Mouse (Mus musculus): ENCODE measurements around the gene Fgf14. TPM values are rescaled to one million over a fixed set of nuclear protein-coding genes. Genes with fewer than 3 reads are reported as not detected.
"Not testable (repeated sequence)": the region's sequence is repeated elsewhere in the genome, so short reads cannot be mapped to it uniquely, and the experiment has no call there.

The Fgf14 gene
- total and polyA plus RNA-seq, 3 experiments = 0.11 TPM; not detected in 2

GRCm38 (mm10) chr14:124107205-124107873 lies 569.6 kb downstream of the Fgf14 start:
- Histone ChIP-seq H3K4me3 (ENCODE audit: low read depth, low read length) (no peak overlapping the region), H3K27me3 (ENCODE audit: insufficient read depth, low read length) (no peaks in the 10 kb centered on the region), H3K9me3 (replicated peaks) (no peaks in the 10 kb centered on the region), H3K36me3 (replicated peaks) (no peaks in the 10 kb centered on the region), H3K4me1 (ENCODE audit: insufficient read depth, low read depth, low read length) (no peaks in the 10 kb centered on the region)
- TF ChIP-seq GATA2 (IDR thresholded peaks at IDR 0.05; ENCODE audit: borderline replicate concordance, low read depth, low read length) (no peak), GATA1 (IDR thresholded peaks at IDR 0.05; ENCODE audit: borderline replicate concordance, low read length) (no peak), TAL1 (conservative IDR thresholded peaks at IDR 0.05; ENCODE audit: low read depth, low read length) (no peak), CTCF (IDR thresholded peaks at IDR 0.05; ENCODE audit: low read depth, low read length) (no peak), POLR2AphosphoS5 (IDR thresholded peaks at IDR 0.05; ENCODE audit: insufficient replicate concordance, low read depth, low read length) (no peak)
- DNase-seq (ENCODE audit: low spot score) (no peak), ATAC-seq (ENCODE audit: extremely low read depth, insufficient number of reproducible peaks, low FRiP score, poor library complexity, severe bottlenecking) (no peak)

- Histone ChIP-seq H3K4me1 (ENCODE audit: insufficient read depth, low read depth, low read length) (no peaks in the 10 kb centered on the region), H3K9me3 (replicated peaks) (no peaks in the 10 kb centered on the region; the same call in 1 of the 2 replicates), H3K36me3 (replicated peaks) (no peaks in the 10 kb centered on the region), H3K4me3 (ENCODE audit: low read depth, low read length) (no peak overlapping the region), H3K27me3 (ENCODE audit: insufficient read depth, low read length) (no peaks in the 10 kb centered on the region)
- ATAC-seq (ENCODE audit: extremely low read depth, insufficient number of reproducible peaks, low FRiP score, poor library complexity, severe bottlenecking) (no peak), DNase-seq (ENCODE audit: low spot score) (no peak)
- TF ChIP-seq CTCF (IDR thresholded peaks at IDR 0.05; ENCODE audit: low read depth, low read length) = no peak
- TF ChIP-seq POLR2AphosphoS5 (IDR thresholded peaks at IDR 0.05; ENCODE audit: insufficient replicate concordance, low read depth, low read length) = no peak
- no peak for TF ChIP-seq GATA2 (IDR thresholded peaks at IDR 0.05; ENCODE audit: borderline replicate concordance, low read depth, low read length)
- TF ChIP-seq GATA1 (IDR thresholded peaks at IDR 0.05; ENCODE audit: borderline replicate concordance, low read length) = no peak
- no peak for TF ChIP-seq TAL1 (conservative IDR thresholded peaks at IDR 0.05; ENCODE audit: low read depth, low read length)
Measured at GRCm38 (mm10) chr14:124083126-124083525, 593.8 kb downstream of the Fgf14 start.

- Histone ChIP-seq H3K36me3 (replicated peaks) (no peaks in the 10 kb centered on the region), H3K4me3 (ENCODE audit: low read depth, low read length) (no peak overlapping the region), H3K4me1 (ENCODE audit: insufficient read depth, low read depth, low read length) (no peaks in the 10 kb centered on the region), H3K9me3 (replicated peaks) (no peaks in the 10 kb centered on the region), H3K27me3 (ENCODE audit: insufficient read depth, low read length) (no peaks in the 10 kb centered on the region)
- ATAC-seq (ENCODE audit: extremely low read depth, insufficient number of reproducible peaks, low FRiP score, poor library complexity, severe bottlenecking) (no peak), DNase-seq (ENCODE audit: low spot score) (no peak)
- TF ChIP-seq CTCF (IDR thresholded peaks at IDR 0.05; ENCODE audit: low read depth, low read length) (no peak), GATA1 (IDR thresholded peaks at IDR 0.05; ENCODE audit: borderline replicate concordance, low read length) (no peak), POLR2AphosphoS5 (IDR thresholded peaks at IDR 0.05; ENCODE audit: insufficient replicate concordance, low read depth, low read length) (no peak), TAL1 (conservative IDR thresholded peaks at IDR 0.05; ENCODE audit: low read depth, low read length) (no peak), GATA2 (IDR thresholded peaks at IDR 0.05; ENCODE audit: borderline replicate concordance, low read depth, low read length) (no peak)
Measured at GRCm38 (mm10) chr14:124044016-124044415, 632.9 kb downstream of the Fgf14 start.

GRCm38 (mm10) chr14:124040651-124041050 lies 636.3 kb downstream of the Fgf14 start:
- no peak for ATAC-seq (ENCODE audit: extremely low read depth, insufficient number of reproducible peaks, low FRiP score, poor library complexity, severe bottlenecking)
- Histone ChIP-seq H3K4me3 (ENCODE audit: low read depth, low read length) (no peak overlapping the region), H3K4me1 (ENCODE audit: insufficient read depth, low read depth, low read length) (no peaks in the 10 kb centered on the region), H3K36me3 (replicated peaks) (no peaks in the 10 kb centered on the region), H3K9me3 (replicated peaks) (no peaks in the 10 kb centered on the region), H3K27me3 (ENCODE audit: insufficient read depth, low read length) (no peaks in the 10 kb centered on the region)
- DNase-seq (ENCODE audit: low spot score) = no peak
- TF ChIP-seq POLR2AphosphoS5 (IDR thresholded peaks at IDR 0.05; ENCODE audit: insufficient replicate concordance, low read depth, low read length) (no peak), TAL1 (conservative IDR thresholded peaks at IDR 0.05; ENCODE audit: low read depth, low read length) (no peak)

GRCm38 (mm10) chr14:124037434-124037833 lies 639.5 kb downstream of the Fgf14 start:
- TF ChIP-seq CTCF (IDR thresholded peaks at IDR 0.05; ENCODE audit: low read depth, low read length) = no peak
- TF ChIP-seq POLR2AphosphoS5 (IDR thresholded peaks at IDR 0.05; ENCODE audit: insufficient replicate concordance, low read depth, low read length) = no peak
- no peaks in the 10 kb centered on the region for H3K36me3 ChIP-seq (replicated peaks)

GRCm38 (mm10) chr14:124036575-124037205 lies 640.2 kb downstream of the Fgf14 start:
- no peak for ATAC-seq (ENCODE audit: extremely low read depth, insufficient number of reproducible peaks, low FRiP score, poor library complexity, severe bottlenecking)
- no peak for TF ChIP-seq GATA2 (IDR thresholded peaks at IDR 0.05; ENCODE audit: borderline replicate concordance, low read depth, low read length)
- TF ChIP-seq POLR2AphosphoS5 (IDR thresholded peaks at IDR 0.05; ENCODE audit: insufficient replicate concordance, low read depth, low read length) = no peak
- Histone ChIP-seq H3K9me3 (replicated peaks) (no peaks in the 10 kb centered on the region), H3K36me3 (replicated peaks) (no peaks in the 10 kb centered on the region), H3K4me3 (ENCODE audit: low read depth, low read length) (no peak overlapping the region), H3K4me1 (ENCODE audit: insufficient read depth, low read depth, low read length) (no peaks in the 10 kb centered on the region), H3K27me3 (ENCODE audit: insufficient read depth, low read length) (no peaks in the 10 kb centered on the region)
- no peak for DNase-seq (ENCODE audit: low spot score)

More at GRCm38 (mm10) chr14:124037434-124037833, 639.5 kb downstream of the Fgf14 start:
- DNase-seq (ENCODE audit: low spot score) (no peak), ATAC-seq (ENCODE audit: extremely low read depth, insufficient number of reproducible peaks, low FRiP score, poor library complexity, severe bottlenecking) (no peak)
- Histone ChIP-seq H3K4me1 (ENCODE audit: insufficient read depth, low read depth, low read length) (no peaks in the 10 kb centered on the region), H3K9me3 (replicated peaks) (no peaks in the 10 kb centered on the region), H3K4me3 (ENCODE audit: low read depth, low read length) (no peak overlapping the region), H3K27me3 (ENCODE audit: insufficient read depth, low read length) (no peaks in the 10 kb centered on the region)

GRCm38 (mm10) chr14:124033302-124033701 lies 643.6 kb downstream of the Fgf14 start:
- DNase-seq (ENCODE audit: low spot score); H3K36me3 ChIP-seq (replicated peaks); H3K4me1 ChIP-seq (ENCODE audit: insufficient read depth, low read depth, low read length); H3K9me3 ChIP-seq (replicated peaks); H3K27me3 ChIP-seq (ENCODE audit: insufficient read depth, low read length); ATAC-seq (ENCODE audit: extremely low read depth, insufficient number of reproducible peaks, low FRiP score, poor library complexity, severe bottlenecking); H3K4me3 ChIP-seq (ENCODE audit: low read depth, low read length): not testable (repeated sequence)

Measured in G1E (cell line).